Mouse (Mus musculus) liver, postnatal 0 days (tissue): Measurements from ENCODE around the gene Dtx2. TPM values are rescaled to one million over a fixed set of nuclear protein-coding genes. Genes with fewer than 3 reads are reported as not detected.
"Not testable (repeated sequence)": the region's sequence is repeated elsewhere in the genome, so short reads cannot be mapped to it uniquely, and the experiment has no call there.

Experiments used
- ATAC-seq: fragments of 200-750 bp; cut with Nextera tagmentation; 2 replicates; pipeline ENCODE4 v1.8.0; 2017; ENCODE audit warnings: mild to moderate bottlenecking, moderate library complexity
- DNase-seq: peaks from one replicate; pipeline ENCODE4 v3.0.0-alpha.2; 2016
- H3K27ac ChIP-seq: fragments of 300-500 bp; sonication (generic); 2 replicates; pipeline ENCODE4 v1.5.1; 2014; ENCODE audit warnings: antibody characterized with exemption, moderate library complexity, mild to moderate bottlenecking, low read depth
- H3K27me3 ChIP-seq: fragments of 300-500 bp; sonication (generic); 2 replicates; pipeline ENCODE4 v1.6.1; 2014; ENCODE audit warnings: low read length, control low read depth, mixed read lengths; ENCODE audit not compliant: insufficient read depth
- H3K36me3 ChIP-seq: fragments of 300-500 bp; sonication (generic); replicated peaks from 2 replicates; pipeline ENCODE4 v1.6.1; 2014; ENCODE audit warnings: mild to moderate bottlenecking, control low read depth, low read length, moderate library complexity, mixed read lengths; ENCODE audit not compliant: insufficient read depth
- H3K4me1 ChIP-seq: fragments of 300-500 bp; sonication (generic); 2 replicates; pipeline ENCODE4 v1.6.1; 2014; ENCODE audit warnings: antibody characterized with exemption, mild to moderate bottlenecking, control low read depth; ENCODE audit not compliant: insufficient read depth
- H3K4me2 ChIP-seq: fragments of 300-500 bp; sonication (generic); 2 replicates; pipeline ENCODE4 v1.6.1; 2014; ENCODE audit warnings: low read depth, mild to moderate bottlenecking, low read length, moderate library complexity, mixed read lengths
- H3K4me3 ChIP-seq: fragments of 300-500 bp; sonication (generic); 2 replicates; pipeline ENCODE4 v1.5.1; 2014; ENCODE audit warnings: low read depth, low read length
- H3K9ac ChIP-seq: fragments of 300-500 bp; sonication (generic); replicated peaks from 2 replicates; pipeline ENCODE4 v1.6.1; 2014; ENCODE audit warnings: mild to moderate bottlenecking, moderate library complexity
- H3K9me3 ChIP-seq: fragments of 300-500 bp; sonication (generic); 2 replicates; pipeline ENCODE4 v1.6.1; 2016; ENCODE audit warnings: mild to moderate bottlenecking, control low read depth, low read length, mixed read lengths
- CTCF ChIP-seq: sonication (generic); IDR thresholded peaks from 2 replicates; pipeline ENCODE4 v1.5.1; 2016; ENCODE audit warnings: antibody characterized with exemption, low read depth
- EP300 ChIP-seq: IDR thresholded peaks from 2 replicates; pipeline ENCODE4 v1.6.1; 2016; ENCODE audit warnings: antibody characterized with exemption, low read depth, mild to moderate bottlenecking
- WGBS: fragments of 180-500 bp; shearing (Covaris S2); extraction: QIAGEN DNeasy Blood & Tissue Kit; methylation state at CpG from one replicate; pipeline ENCODE4 v1.1.7; 2014; ENCODE audit not compliant: insufficient replicate concordance; 5-methylcytosine and 5-hydroxymethylcytosine counted together
- polyA plus RNA-seq: library from polyadenylated mRNA; unstranded; fragments of >200 nt; fragmentation: Nextera tagmentation; extraction: Ambion mirVana; gene quantifications from 2 replicates; pipeline ENCODE4 v1.2.1, GENCODE M21; 2015

The Dtx2 gene
- polyA plus RNA-seq, 1 experiment from 2014 or later, result 4.8 TPM

GRCm38 (mm10) chr5:136045987-136046386, 51.4 kb downstream of the Dtx2 start:
- Histone ChIP-seq H3K4me1 (no peaks in the 10 kb centered on the region), H3K9me3 (no peaks in the 10 kb centered on the region), H3K27me3 (no peaks in the 10 kb centered on the region), H3K4me3 (no peak overlapping the region), H3K4me2 (no peak overlapping the region), H3K27ac (no peak overlapping the region), H3K36me3 (no peaks in the 10 kb centered on the region), H3K9ac (no peak overlapping the region)
- TF ChIP-seq EP300 (no peak), CTCF (peak; percentile 83)
- DNase-seq (peak; percentile 87), ATAC-seq (no peak)
- WGBS, result 3% methylated on average over 10 of the region's 10 CpGs

- H3K9ac ChIP-seq, H3K4me3 ChIP-seq, H3K27me3 ChIP-seq, H3K4me1 ChIP-seq, H3K4me2 ChIP-seq, ATAC-seq, H3K9me3 ChIP-seq, H3K36me3 ChIP-seq, H3K27ac ChIP-seq, DNase-seq: not testable (repeated sequence)
These were observed 53.9 kb downstream of the Dtx2 start for GRCm38 (mm10) chr5:136048541-136048940.

GRCm38 (mm10) chr5:136049926-136050325, 55.3 kb downstream of the Dtx2 start:
- Histone ChIP-seq H3K9me3 (no peaks in the 10 kb centered on the region), H3K27me3 (no peaks in the 10 kb centered on the region), H3K4me3 (no peak overlapping the region), H3K4me1 (no peaks in the 10 kb centered on the region), H3K36me3 (no peaks in the 10 kb centered on the region), H3K9ac (no peak overlapping the region), H3K27ac (no peak overlapping the region), H3K4me2 (no peak overlapping the region)
- no peak for TF ChIP-seq CTCF
- no peak for TF ChIP-seq EP300
- ATAC-seq, result no peak
- 61% methylated on average over 6 of the region's 6 CpGs for WGBS
- DNase-seq, result no peak

- H3K4me2 ChIP-seq, result no peak overlapping the region
- no peak for ATAC-seq
- H3K4me3 ChIP-seq, result no peak overlapping the region
- H3K9me3 ChIP-seq, result no peaks in the 10 kb centered on the region
- no peak overlapping the region for H3K9ac ChIP-seq
- TF ChIP-seq EP300 (no peak), CTCF (no peak)
- WGBS, result 31% methylated on average over 10 of the region's 10 CpGs
- no peak for DNase-seq
- H3K36me3 ChIP-seq, result no peaks in the 10 kb centered on the region
- H3K27ac ChIP-seq, result no peak overlapping the region
- no peaks in the 10 kb centered on the region for H3K4me1 ChIP-seq
- no peaks in the 10 kb centered on the region for H3K27me3 ChIP-seq
These were observed 56.9 kb downstream of the Dtx2 start for GRCm38 (mm10) chr5:136051231-136052085.

- no peak for ATAC-seq
- Histone ChIP-seq H3K27me3 (0 out of 2 replicates have a peak, but pooled peaks cover 3% of the 10 kb centered on the region), H3K4me2 (no peak overlapping the region), H3K27ac (no peak overlapping the region), H3K9ac (no peak overlapping the region), H3K36me3 (no peaks in the 10 kb centered on the region), H3K9me3 (no peaks in the 10 kb centered on the region), H3K4me3 (no peak overlapping the region), H3K4me1 (no peaks in the 10 kb centered on the region)
- no peak for DNase-seq
- 64% methylated on average over 8 of the region's 8 CpGs for WGBS
- TF ChIP-seq CTCF (no peak), EP300 (no peak)
These were observed 58.5 kb downstream of the Dtx2 start for GRCm38 (mm10) chr5:136052861-136053655.

- no peaks in the 10 kb centered on the region for H3K4me1 ChIP-seq
- no peak within 1 kb of the TSS for H3K4me2 ChIP-seq
- DNase-seq (no peak), ATAC-seq (no peak)
- WGBS, result 82% methylated on average over 11 of the region's 11 CpGs
- no peak within 1 kb of the TSS for H3K4me3 ChIP-seq
- no peak within 1 kb of the TSS for H3K27ac ChIP-seq
- no peak within 1 kb of the TSS for H3K9ac ChIP-seq
- H3K27me3 ChIP-seq, result 0 out of 2 replicates have a peak, but pooled peaks cover 3% of the 10 kb centered on the region
- TF ChIP-seq EP300, result no peak
- H3K36me3 ChIP-seq, result no peaks in the 10 kb centered on the region
- no peaks in the 10 kb centered on the region for H3K9me3 ChIP-seq
These were observed 59.9 kb downstream of the Dtx2 start, which contains the start of gene Upk3bl for GRCm38 (mm10) chr5:136054301-136055077. Upk3bl (plus strand) TSS chr5:136054492.
